Mouse (Mus musculus) liver, embryonic 14.5 days (tissue): ENCODE results near the gene Lrba.

Experiments
- CTCF ChIP-seq: IDR thresholded peaks from 2 replicates; pipeline ENCODE4 v1.5.1; 2016; ENCODE audit warnings: antibody characterized with exemption, low read depth, control low read depth
- EP300 ChIP-seq: IDR thresholded peaks from 2 replicates; pipeline ENCODE4 v1.6.1; 2016; ENCODE audit warnings: antibody characterized with exemption, low read depth

DNA sequence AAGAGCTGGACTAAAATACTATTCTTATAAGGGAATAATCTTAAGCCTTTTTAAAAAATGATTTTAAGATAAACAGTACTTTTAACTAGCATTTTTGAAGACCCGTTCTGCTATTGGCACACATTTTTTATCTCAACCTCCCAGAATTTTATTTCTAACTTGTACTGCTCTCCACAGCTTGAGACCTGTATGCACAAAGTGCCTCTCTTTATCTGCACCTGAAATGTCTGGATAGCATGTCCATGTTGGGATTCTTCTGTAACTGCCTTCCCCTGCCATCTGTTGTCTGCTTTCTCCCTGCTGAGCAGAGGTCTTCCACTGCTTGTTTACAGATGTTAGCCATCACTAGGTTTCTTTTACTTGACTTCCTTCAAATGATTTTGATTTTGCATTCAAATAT lies 202.3 kb downstream of the Lrba start:
- no peak for TF ChIP-seq CTCF
- TF ChIP-seq EP300 = peak; percentile 61
